Mouse (Mus musculus) forebrain, embryonic 13.5 days (tissue): ENCODE results near the gene Dis3l. TPM values are rescaled to one million over a fixed set of nuclear protein-coding genes. Genes with fewer than 3 reads are reported as not detected.

Source experiments
- ATAC-seq: fragments of 200-750 bp; cut with Nextera tagmentation; 2 replicates; pipeline ENCODE4 v1.8.0; 2017
- H3K27ac ChIP-seq: fragments of 300-500 bp; sonication (generic); 2 replicates; pipeline ENCODE4 v1.5.1; 2015; ENCODE audit warnings: inconsistent platforms, mild to moderate bottlenecking, moderate library complexity
- H3K27me3 ChIP-seq: fragments of 300-500 bp; sonication (generic); 2 replicates; pipeline ENCODE4 v1.6.1; 2015; ENCODE audit warnings: mild to moderate bottlenecking, inconsistent platforms
- H3K36me3 ChIP-seq: fragments of 300-500 bp; sonication (generic); 2 replicates; pipeline ENCODE4 v1.6.1; 2015; ENCODE audit warnings: mild to moderate bottlenecking, inconsistent platforms; ENCODE audit not compliant: poor library complexity, severe bottlenecking
- H3K4me1 ChIP-seq: fragments of 300-500 bp; sonication (generic); 2 replicates; pipeline ENCODE4 v1.6.1; 2015; ENCODE audit warnings: inconsistent platforms
- H3K4me2 ChIP-seq: fragments of 300-500 bp; sonication (generic); 2 replicates; pipeline ENCODE4 v1.6.1; 2015; ENCODE audit warnings: inconsistent platforms, mild to moderate bottlenecking, moderate library complexity
- H3K4me3 ChIP-seq: fragments of 300-500 bp; sonication (generic); 2 replicates; pipeline ENCODE4 v1.5.1; 2015; ENCODE audit warnings: mild to moderate bottlenecking, inconsistent platforms
- H3K9ac ChIP-seq: fragments of 300-500 bp; sonication (generic); 2 replicates; pipeline ENCODE4 v1.6.1; 2015; ENCODE audit warnings: mild to moderate bottlenecking, inconsistent platforms
- H3K9me3 ChIP-seq: fragments of 300-500 bp; sonication (generic); replicated peaks from 2 replicates; pipeline ENCODE4 v1.6.1; 2016; ENCODE audit warnings: inconsistent platforms
- WGBS: fragments of 180-500 bp; shearing (Covaris S2); methylation state at CpG from one replicate; pipeline ENCODE4 v1.1.7; 2015; 5-methylcytosine and 5-hydroxymethylcytosine counted together
- polyA plus RNA-seq: library from polyadenylated mRNA; unstranded; fragments of >200 nt; fragmentation: Nextera tagmentation; extraction: Ambion mirVana; gene quantifications from 2 replicates; pipeline ENCODE4 v1.2.1, GENCODE M21; 2015

Gene Dis3l
- polyA plus RNA-seq, 1 experiment from 2014 or later, result 19.4 TPM

DNA sequence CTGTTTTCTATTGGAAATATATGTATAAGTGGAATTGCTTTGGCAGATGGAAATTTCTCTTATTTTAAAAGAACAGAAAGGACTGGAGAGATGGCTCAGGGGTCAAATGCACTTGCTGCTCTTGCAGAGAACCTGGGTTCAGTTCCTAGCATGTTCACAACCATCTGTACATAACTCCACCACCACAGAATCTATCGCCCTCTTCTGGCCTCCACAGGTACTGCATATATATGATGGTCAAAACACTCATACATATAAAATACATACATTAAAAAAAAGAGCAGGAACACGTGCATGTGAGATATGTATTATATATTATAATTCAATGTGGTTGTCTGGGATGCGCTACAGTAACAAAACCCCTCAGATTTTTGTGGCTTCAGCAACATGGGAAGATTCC lies 10.1 kb upstream of the Dis3l start:
- 52% methylated on average over 3 of the region's 3 CpGs for WGBS
- Histone ChIP-seq H3K27ac (no peak overlapping the region), H3K4me1 (no peaks in the 10 kb centered on the region), H3K9me3 (no peaks in the 10 kb centered on the region), H3K4me2 (no peak overlapping the region), H3K9ac (no peak overlapping the region), H3K27me3 (no peaks in the 10 kb centered on the region), H3K36me3 (no peaks in the 10 kb centered on the region), H3K4me3 (no peak overlapping the region)
- ATAC-seq, result no peak

DNA sequence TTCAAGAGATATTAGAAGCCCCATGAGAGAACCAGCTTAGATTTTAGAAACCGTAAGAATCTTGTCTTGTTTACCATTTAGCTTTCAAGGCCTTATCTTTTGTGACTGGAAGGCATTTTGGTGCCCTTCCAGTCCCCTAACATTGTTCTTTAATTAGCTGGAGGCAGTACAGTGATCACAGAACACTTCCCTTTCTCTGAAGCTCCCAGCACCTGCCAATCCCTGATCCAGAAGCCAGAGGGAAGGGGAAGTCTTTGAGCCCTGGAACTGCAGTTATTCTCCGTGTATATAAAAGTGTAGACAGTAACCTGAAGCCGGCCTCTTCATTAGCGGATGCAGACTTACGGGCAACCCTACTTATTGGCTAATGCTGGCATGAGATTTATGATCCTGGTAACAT lies 8.4 kb upstream of the Dis3l start:
- Histone ChIP-seq H3K9ac (0 out of 2 replicates have a peak overlapping the region, but pooled peaks have one; percentile 5), H3K36me3 (no peaks in the 10 kb centered on the region), H3K9me3 (no peaks in the 10 kb centered on the region), H3K27ac (no peak overlapping the region), H3K4me3 (no peak overlapping the region), H3K27me3 (no peaks in the 10 kb centered on the region), H3K4me2 (no peak overlapping the region), H3K4me1 (no peaks in the 10 kb centered on the region)
- WGBS, result 52% methylated on average over 5 of the region's 5 CpGs
- no peak for ATAC-seq

GRCm38 (mm10) chr9:64347377-64347776 lies 6.3 kb upstream of the Dis3l start:
- H3K36me3 ChIP-seq, result no peaks in the 10 kb centered on the region
- H3K27me3 ChIP-seq, result no peaks in the 10 kb centered on the region
- no peaks in the 10 kb centered on the region for H3K9me3 ChIP-seq
- H3K4me3 ChIP-seq, result no peak overlapping the region
- no peaks in the 10 kb centered on the region for H3K4me1 ChIP-seq
- H3K4me2 ChIP-seq, result no peak overlapping the region
- no peak overlapping the region for H3K9ac ChIP-seq
- no peak overlapping the region for H3K27ac ChIP-seq
- ATAC-seq, result no peak
- 0% methylated on average over 1 of the region's 1 CpGs for WGBS

- 68% methylated on average over 5 of the region's 5 CpGs for WGBS
- Histone ChIP-seq H3K9me3 (no peaks in the 10 kb centered on the region), H3K4me3 (no peak overlapping the region), H3K9ac (no peak overlapping the region), H3K36me3 (no peaks in the 10 kb centered on the region), H3K4me1 (no peaks in the 10 kb centered on the region), H3K4me2 (no peak overlapping the region), H3K27ac (no peak overlapping the region), H3K27me3 (no peaks in the 10 kb centered on the region)
- no peak for ATAC-seq
These were observed 4.8 kb upstream of the Dis3l start for GRCm38 (mm10) chr9:64345931-64346330.

- H3K36me3 ChIP-seq, result no peaks in the 10 kb centered on the region
- no peak for ATAC-seq
- no peaks in the 10 kb centered on the region for H3K27me3 ChIP-seq
- no peaks in the 10 kb centered on the region for H3K9me3 ChIP-seq
- H3K9ac ChIP-seq, result no peak overlapping the region
- H3K4me3 ChIP-seq, result no peak overlapping the region
- H3K27ac ChIP-seq, result no peak overlapping the region
- peaks cover 11% of the 10 kb centered on the region for H3K4me1 ChIP-seq
- H3K4me2 ChIP-seq, result no peak overlapping the region
- 91% methylated on average over 2 of the region's 2 CpGs for WGBS
These were observed 2.6 kb upstream of the Dis3l start for GRCm38 (mm10) chr9:64343656-64344055.

DNA sequence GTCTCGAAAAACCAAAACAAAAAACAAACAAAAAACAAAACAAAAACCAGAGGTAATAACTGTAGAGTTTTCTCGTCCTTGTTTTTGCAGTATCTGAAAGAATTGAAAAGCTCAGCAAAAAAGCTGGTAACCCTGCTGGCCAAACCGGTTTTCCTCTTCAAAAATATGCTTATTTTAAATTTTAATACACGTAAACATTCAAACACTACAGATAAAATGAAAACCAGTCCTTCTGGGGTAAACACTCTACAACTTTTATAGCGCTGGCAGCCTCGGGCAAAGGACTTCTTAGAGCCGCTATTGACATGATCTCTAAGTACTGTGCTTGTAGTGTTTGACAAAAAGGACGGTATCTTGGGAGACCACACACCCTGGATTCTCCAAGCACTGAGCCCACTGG lies 583 bp upstream of the Dis3l start:
- no peaks in the 10 kb centered on the region for H3K27me3 ChIP-seq
- H3K9me3 ChIP-seq, result no peaks in the 10 kb centered on the region
- no peak overlapping the region for H3K4me3 ChIP-seq
- H3K27ac ChIP-seq, result no peak overlapping the region
- H3K4me1 ChIP-seq, result peaks cover 11% of the 10 kb centered on the region
- H3K36me3 ChIP-seq, result peaks cover 5% of the 10 kb centered on the region; the same call in 1 of the 2 replicates
- no peak overlapping the region; the same call in 1 of the 2 replicates for H3K9ac ChIP-seq
- ATAC-seq, result no peak
- 85% methylated on average over 8 of the region's 8 CpGs for WGBS
- peak overlapping the region; percentile 80 for H3K4me2 ChIP-seq

- H3K4me1 ChIP-seq, result peaks cover 11% of the 10 kb centered on the region
- H3K9ac ChIP-seq, result peak overlapping the region; percentile 98
- H3K36me3 ChIP-seq, result peaks cover 16% of the 10 kb centered on the region; the same call in 1 of the 2 replicates
- peak; percentile 92 for ATAC-seq
- no peaks in the 10 kb centered on the region for H3K27me3 ChIP-seq
- WGBS, result under 1% methylated on average over 85 of the region's 85 CpGs
- H3K4me3 ChIP-seq, result peak overlapping the region; percentile 62
- peak overlapping the region; percentile 99 for H3K27ac ChIP-seq
- H3K4me2 ChIP-seq, result peak overlapping the region; percentile 80
- H3K9me3 ChIP-seq, result no peaks in the 10 kb centered on the region
These were observed 486 bp downstream of the Dis3l start for GRCm38 (mm10) chr9:64340351-64341253.

- H3K4me3 ChIP-seq, result no peak overlapping the region
- peak overlapping the region; percentile 80 for H3K4me2 ChIP-seq
- H3K27ac ChIP-seq, result no peak overlapping the region
These were observed 1.7 kb downstream of the Dis3l start for GRCm38 (mm10) chr9:64339361-64339760.

DNA sequence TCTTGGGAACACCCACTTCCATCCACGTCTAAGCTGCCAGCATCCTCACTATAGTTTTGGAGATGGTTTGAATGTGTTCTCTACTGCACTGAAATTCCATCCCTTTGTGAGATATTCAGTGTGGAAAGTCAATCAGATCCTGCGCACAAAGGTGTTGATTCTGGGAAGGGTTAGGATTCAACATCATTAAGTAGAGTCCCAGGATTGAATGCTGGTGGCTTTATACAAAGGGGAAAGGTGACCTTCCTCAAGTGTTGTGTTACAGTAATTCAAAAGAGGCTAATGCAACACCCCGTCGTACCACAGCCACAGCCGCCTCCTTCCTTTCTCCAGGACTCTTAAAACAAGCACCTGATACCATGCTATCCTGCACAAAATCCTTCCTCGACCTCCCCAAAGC lies 5.3 kb downstream of the Dis3l start:
- Histone ChIP-seq H3K9ac (no peak overlapping the region), H3K36me3 (peaks cover 25% of the 10 kb centered on the region), H3K4me1 (peaks cover 11% of the 10 kb centered on the region), H3K4me3 (no peak overlapping the region), H3K9me3 (no peaks in the 10 kb centered on the region), H3K27me3 (no peaks in the 10 kb centered on the region), H3K27ac (no peak overlapping the region), H3K4me2 (no peak overlapping the region)
- WGBS, result 87% methylated on average over 6 of the region's 6 CpGs
- no peak for ATAC-seq

More at GRCm38 (mm10) chr9:64339361-64339760, 1.7 kb downstream of the Dis3l start:
- Histone ChIP-seq H3K9me3 (no peaks in the 10 kb centered on the region), H3K27me3 (no peaks in the 10 kb centered on the region), H3K36me3 (peaks cover 22% of the 10 kb centered on the region), H3K9ac (no peak overlapping the region; the same call in 1 of the 2 replicates), H3K4me1 (peaks cover 11% of the 10 kb centered on the region)
- 29% methylated on average over 8 of the region's 8 CpGs for WGBS
- ATAC-seq, result no peak

- H3K36me3 ChIP-seq, result peaks cover 80% of the 10 kb centered on the region
- no peak overlapping the region for H3K4me2 ChIP-seq
- no peak overlapping the region for H3K27ac ChIP-seq
- no peaks in the 10 kb centered on the region for H3K9me3 ChIP-seq
- 93% methylated on average over 7 of the region's 7 CpGs for WGBS
- ATAC-seq, result no peak
- no peaks in the 10 kb centered on the region for H3K27me3 ChIP-seq
- H3K4me3 ChIP-seq, result no peak overlapping the region
- no peak overlapping the region for H3K9ac ChIP-seq
- H3K4me1 ChIP-seq, result no peaks in the 10 kb centered on the region
These were observed 17.1 kb downstream of the Dis3l start for GRCm38 (mm10) chr9:64323976-64324375.

DNA sequence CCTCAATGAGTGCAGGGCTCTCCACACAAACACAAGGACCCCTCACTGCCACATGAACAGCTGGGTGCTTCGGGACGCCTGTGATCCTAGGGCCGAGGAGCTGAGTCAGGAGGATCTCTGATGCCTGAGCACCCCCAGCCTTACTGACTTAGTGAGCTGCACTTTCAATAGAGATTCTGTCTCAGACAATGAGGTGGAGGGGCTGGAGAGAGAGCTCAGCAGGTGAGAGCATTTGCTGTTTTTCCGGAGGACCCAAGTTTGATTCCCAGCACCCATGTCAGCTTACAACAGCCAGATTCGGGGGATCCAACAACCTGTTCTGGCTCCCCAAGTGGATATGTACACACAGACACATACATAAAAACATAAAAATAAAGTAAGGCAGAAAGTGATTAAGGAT lies 24.1 kb downstream of the Dis3l start:
- ATAC-seq, result no peak
- Histone ChIP-seq H3K36me3 (peaks cover 71% of the 10 kb centered on the region), H3K4me1 (no peaks in the 10 kb centered on the region), H3K9me3 (no peaks in the 10 kb centered on the region), H3K9ac (no peak overlapping the region), H3K27ac (no peak overlapping the region), H3K4me2 (no peak overlapping the region), H3K27me3 (no peaks in the 10 kb centered on the region), H3K4me3 (no peak overlapping the region)
- 93% methylated on average over 5 of the region's 5 CpGs for WGBS

DNA sequence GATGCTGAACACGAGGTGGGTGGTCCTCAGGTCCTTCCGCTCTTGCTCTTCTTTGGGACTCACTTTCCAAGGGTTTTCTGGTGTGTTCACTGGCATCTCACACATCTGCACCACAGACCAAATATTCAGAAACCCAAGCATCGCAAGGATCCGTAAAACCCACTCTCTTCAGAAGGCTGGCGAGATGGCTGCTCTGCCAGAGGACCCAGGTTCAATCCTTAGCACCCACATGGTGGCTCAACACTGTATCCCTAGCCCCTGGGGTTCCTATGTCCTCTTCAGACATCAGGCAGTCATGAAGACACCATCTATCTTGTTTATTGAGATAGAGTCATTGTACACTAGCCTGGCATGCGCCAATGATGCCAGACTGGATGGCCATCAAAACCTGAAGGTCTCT lies 26.4 kb downstream of the Dis3l start:
- Histone ChIP-seq H3K9me3 (no peaks in the 10 kb centered on the region), H3K9ac (no peak overlapping the region), H3K27ac (no peak overlapping the region), H3K36me3 (peaks cover 70% of the 10 kb centered on the region), H3K4me3 (no peak overlapping the region), H3K4me1 (no peaks in the 10 kb centered on the region), H3K27me3 (no peaks in the 10 kb centered on the region), H3K4me2 (no peak overlapping the region)
- WGBS, result 92% methylated on average over 6 of the region's 6 CpGs
- no peak for ATAC-seq
